Mouse (Mus musculus) gastrocnemius, postnatal 25 days (tissue): Measurements from ENCODE around the gene Gna14. TPM values are rescaled to one million over a fixed set of nuclear protein-coding genes. Genes with fewer than 3 reads are reported as not detected.

Experiments
- DNase-seq: peaks from one replicate; pipeline ENCODE4 v3.0.0; 2022
- total RNA-seq, 2 experiments: library from RNA; stranded (reverse); gene quantifications; 1 replicate in 1 of 2; 2 replicates in 1 of 2; pipeline ENCODE4 v1.2.3; 2021

Gene Gna14
- total RNA-seq, 2 experiments from 2014 or later = 0.32 to 0.64 TPM

DNA sequence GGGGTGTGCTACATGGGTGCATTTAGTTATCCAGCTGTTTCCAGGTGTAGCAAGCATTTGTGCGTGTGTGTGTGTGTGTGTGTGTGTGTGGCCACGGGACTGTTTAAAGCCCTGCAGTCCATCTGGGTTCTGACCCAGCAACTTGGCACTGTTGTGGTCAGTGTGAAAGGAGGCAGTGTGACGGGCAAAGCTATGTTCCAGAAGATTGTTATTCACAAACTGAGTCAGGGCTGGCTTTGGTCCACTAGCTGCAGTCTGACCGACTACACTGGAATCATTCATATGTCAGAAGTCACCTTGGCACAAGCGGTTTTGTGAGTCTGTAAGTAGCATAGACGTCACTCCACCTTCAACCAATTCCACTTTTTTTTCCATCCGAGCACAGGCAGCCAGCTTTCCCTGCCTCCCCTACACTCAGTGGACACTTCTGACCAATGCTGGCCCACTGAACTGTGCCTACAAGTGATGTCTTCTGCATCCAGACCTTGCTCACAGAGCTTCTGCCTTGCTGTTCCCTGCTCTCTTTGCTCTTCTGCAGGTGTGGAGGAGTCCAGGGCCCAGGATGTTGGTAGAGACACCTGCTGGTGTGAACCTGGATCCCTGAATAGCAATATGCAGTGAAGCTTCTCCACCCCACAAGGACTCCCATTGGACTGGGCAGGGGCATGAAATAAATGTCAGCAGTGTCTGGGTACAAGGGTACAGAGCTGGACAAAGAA lies 157.9 kb downstream of the Gna14 start:
- DNase-seq = no peak

DNA sequence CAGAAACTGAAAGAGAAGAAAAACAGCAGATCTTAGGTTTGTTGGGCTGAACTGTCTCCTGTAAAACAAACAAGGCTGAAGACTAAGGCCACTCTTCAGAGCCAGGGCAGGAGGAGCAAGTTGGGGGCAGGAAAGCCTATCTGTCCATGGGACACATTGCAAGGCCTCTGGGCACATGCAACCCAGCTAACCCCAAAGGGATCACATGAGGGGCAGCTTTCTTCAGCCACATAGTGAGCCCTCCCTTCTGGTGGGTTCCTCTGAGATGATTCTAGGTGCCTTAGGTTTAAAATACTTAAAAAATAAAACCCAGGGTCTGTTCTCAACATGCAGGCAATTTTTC lies 158.4 kb downstream of the Gna14 start:
- no peak for DNase-seq

DNA sequence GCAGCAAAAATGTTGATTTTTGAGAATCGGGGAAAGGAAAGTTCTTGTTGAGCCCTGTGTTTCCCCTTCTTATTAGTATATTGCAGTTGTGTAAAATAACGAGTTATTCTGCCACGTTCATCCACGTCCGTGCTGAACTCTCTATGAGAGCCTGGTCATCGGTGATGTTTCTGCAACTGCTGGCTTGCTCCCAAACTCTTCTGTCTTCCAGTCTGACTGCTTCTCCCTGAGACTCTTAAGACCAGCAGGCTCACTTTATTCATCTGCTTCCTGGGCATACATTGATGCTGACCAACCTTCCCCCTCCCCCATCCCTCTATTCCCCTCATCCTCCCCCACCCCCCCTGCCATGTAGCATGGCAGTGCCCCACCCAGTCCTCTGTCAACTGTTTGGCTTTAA lies 161.7 kb downstream of the Gna14 start:
- DNase-seq = no peak

DNA sequence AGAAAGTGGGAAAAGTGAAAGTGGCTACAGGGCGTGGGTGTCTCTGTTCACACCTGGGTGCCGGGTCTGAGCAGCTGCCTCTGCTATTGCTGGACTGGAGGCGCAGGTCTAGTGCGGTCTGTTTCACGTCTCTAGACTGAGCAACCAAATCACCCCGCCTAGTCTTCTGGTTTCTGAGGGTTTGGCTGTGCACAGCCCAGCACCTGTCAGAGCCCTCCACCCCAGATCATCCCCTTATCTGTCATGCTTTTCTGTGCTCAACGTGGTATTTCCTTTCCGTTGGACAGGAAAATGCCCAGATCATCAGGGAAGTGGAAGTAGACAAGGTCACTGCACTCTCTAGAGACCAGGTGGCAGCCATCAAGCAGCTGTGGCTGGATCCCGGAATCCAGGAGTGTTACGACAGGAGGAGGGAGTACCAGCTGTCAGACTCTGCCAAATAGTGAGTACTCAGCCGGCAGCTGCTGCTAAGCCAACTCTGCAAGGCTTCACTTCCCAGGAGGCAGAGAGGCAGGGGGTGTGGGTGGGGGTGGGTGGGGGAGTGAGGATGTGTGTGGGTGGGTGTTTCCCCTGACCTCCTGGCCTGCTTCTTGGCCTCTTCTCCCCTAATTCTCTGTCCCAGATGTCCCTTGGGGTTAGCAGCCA lies 163.2 kb downstream of the Gna14 start:
- no peak for DNase-seq

DNA sequence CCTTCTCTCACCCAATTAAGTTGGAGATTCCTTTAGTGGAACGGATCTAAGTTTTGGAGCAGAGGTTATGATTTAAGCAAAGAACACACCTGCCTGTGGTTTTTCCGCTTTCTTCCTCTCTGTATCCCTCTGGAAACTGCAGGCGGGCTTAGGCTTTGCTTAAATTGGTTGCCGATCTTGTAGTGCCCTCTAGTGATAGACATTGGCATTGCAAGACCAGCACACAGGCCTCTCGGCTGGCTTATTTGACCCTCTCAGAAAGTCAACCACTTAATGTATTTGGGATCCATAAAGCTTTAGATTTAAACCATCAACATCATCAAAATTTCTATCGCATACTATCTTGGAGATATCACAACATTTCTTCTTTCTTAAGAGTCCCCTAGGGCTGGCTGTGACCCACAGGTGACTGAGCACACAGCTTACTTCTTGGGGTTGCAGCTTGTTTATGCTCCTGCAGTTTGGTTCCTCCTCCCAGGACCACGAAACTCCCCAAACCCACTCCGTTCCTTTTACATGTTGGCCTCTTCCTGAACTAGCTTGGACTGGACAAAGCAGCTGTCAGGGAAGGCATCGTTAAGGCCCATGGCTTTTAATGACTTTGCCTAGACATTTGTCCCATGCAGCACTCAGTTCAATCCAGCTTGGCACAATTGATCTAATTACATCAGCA lies 163.9 kb downstream of the Gna14 start:
- peak; percentile 27 for DNase-seq

DNA sequence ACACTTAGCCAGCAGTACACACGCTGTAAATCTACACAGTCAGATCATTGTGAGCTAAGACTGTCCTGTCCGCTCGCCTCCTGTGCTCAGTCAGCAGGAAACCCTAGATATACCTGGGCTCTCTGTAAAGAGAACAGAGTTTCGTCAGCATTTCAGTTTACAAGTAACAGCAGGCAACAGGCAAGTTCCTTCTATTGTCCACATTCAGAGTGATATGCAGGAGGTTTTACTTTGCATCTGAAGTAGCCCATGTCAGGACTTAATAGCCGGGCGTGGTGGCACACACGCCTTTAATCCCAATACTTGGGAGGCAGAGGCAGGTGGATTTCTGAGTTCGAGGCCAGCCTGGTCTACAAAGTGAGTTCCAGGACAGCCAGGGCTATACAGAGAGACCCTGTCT lies 166.5 kb downstream of the Gna14 start:
- no peak for DNase-seq

DNA sequence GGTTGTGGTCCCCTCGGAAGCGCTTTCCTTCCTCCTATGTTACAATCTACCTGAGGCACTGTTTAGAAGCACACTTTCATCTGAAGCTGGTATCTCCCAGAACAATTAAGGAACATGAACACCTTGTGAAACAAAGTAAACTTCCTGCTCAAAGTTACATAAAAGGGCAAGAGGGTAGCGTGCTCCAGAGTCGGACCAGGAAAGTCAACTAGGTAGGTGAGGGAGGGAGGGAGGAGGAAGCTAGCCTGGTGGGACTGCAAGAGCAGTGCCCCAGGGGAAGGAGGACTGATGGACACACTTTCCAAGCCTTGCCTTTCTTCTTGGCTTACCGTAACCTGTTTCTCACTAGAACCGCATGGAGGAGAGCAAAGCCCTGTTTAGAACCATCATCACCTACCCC lies 172.1 kb downstream of the Gna14 start:
- no peak for DNase-seq

DNA sequence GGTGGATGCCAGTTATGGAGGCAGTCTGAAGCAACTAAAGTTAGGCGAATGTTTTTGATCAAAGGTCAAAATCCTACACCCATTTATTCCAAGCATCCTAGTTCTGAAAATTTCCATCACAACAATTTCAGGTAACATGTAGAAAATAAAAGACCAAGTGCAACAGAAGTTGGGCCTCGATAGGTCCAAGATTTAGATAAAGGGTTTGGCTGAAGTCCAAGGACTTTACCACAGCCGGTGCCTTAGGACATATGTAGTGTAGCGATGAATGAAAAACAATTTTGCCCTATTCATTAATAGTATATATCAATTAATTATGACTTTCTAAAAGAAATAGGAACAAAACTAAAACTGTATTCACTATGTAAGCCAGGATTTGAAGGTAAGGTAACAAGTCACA lies 187.6 kb downstream of the Gna14 start:
- no peak for DNase-seq

DNA sequence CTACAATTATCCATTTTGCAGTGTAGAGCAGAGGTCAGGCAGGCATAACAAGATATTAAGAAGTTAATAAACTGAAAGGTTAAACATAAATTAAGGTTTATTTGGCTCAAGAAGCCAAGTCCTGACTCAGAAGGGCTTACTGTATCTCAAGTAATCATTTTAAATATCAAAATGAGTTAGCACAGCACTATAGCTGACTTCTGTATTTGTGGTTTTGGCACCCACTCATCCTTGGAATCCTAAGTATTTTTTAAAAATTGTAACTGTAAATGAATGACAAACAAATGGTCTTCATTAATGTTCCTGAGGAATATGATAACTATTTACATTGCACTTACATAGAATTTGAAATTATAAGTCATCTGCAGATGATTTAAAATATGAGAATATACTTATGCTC lies 189.4 kb downstream of the Gna14 start:
- DNase-seq = no peak

DNA sequence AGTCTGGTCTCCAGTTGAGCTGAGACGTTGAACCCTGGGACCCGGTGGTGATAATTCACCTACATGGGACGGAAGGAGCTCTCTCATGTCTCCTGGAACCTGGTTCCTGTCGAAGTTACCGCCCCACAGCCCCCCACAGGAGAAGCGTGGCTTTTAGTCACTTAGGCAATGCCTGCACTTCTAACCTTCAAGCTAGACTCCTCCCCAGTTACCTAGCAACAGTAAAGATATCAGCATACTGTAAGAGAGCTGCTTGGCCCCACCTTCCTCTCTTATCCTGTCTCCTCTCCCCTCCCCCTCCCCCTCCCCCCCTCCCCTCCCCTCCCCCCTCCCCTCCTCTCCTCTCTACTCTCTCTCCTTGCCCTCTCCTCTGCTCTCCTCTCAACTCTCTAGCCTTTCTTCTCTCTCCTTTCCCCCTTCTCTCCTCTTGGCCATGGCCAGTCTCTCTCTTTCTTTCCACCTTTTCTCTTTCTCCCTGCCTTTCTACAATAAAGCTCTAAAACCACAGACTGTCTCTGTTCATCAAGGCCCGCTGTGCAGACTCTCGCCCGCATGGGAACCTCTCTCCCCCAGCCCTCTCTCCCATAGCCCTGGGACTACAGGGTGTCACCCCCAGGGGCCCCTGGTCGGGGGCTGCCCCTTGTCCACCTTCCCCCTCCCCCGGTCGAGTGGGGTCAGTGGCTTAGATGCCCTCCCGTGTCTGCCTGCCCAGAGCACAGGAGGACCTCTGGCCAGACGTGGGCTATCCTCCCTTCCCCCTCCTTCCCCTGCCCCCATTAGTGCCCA lies 190.2 kb downstream of the Gna14 start:
- DNase-seq = no peak
